Mouse (Mus musculus) forebrain, postnatal 0 days (tissue): ENCODE measurements at regions not wholly inside any gene's neighbourhood (a gene's known extent, or its start where the extent isn't known, plus 50 kb on each side); places are given as distances from the start of the nearest gene placed in this dataset.

Source experiments
- ATAC-seq: fragments of 200-750 bp; cut with Nextera tagmentation; 2 replicates; pipeline ENCODE4 v1.8.0; 2017; ENCODE audit warnings: mild to moderate bottlenecking, moderate library complexity
- DNase-seq: peaks from one replicate; pipeline ENCODE4 v3.0.0-alpha.2; 2015
- H3K27ac ChIP-seq: fragments of 300-500 bp; sonication (generic); 2 replicates; pipeline ENCODE4 v1.5.1; 2014; ENCODE audit warnings: low read depth, mild to moderate bottlenecking, antibody characterized with exemption, low read length, moderate library complexity, mixed read lengths
- H3K27me3 ChIP-seq: fragments of 300-500 bp; sonication (generic); 2 replicates; pipeline ENCODE4 v1.6.1; 2014; ENCODE audit warnings: mild to moderate bottlenecking, low read length, mixed read lengths; ENCODE audit not compliant: insufficient read depth
- H3K36me3 ChIP-seq: fragments of 300-500 bp; sonication (generic); 2 replicates; pipeline ENCODE4 v1.6.1; 2014; ENCODE audit warnings: mild to moderate bottlenecking, moderate library complexity; ENCODE audit not compliant: insufficient read depth
- H3K4me1 ChIP-seq: fragments of 300-500 bp; sonication (generic); 2 replicates; pipeline ENCODE4 v1.6.1; 2014; ENCODE audit warnings: antibody characterized with exemption; ENCODE audit not compliant: insufficient read depth
- H3K4me2 ChIP-seq: fragments of 300-500 bp; sonication (generic); 2 replicates; pipeline ENCODE4 v1.6.1; 2014; ENCODE audit warnings: low read depth, mild to moderate bottlenecking, moderate library complexity
- H3K4me3 ChIP-seq: fragments of 300-500 bp; sonication (generic); 2 replicates; pipeline ENCODE4 v1.5.1; 2014; ENCODE audit warnings: low read depth, low read length, mixed read lengths
- H3K9ac ChIP-seq: fragments of 300-500 bp; sonication (generic); 2 replicates; pipeline ENCODE4 v1.6.1; 2014; ENCODE audit warnings: mild to moderate bottlenecking
- H3K9me3 ChIP-seq: fragments of 300-500 bp; sonication (generic); 2 replicates; pipeline ENCODE4 v1.6.1; 2016; ENCODE audit warnings: low read length
- CTCF ChIP-seq: sonication (generic); IDR thresholded peaks from 2 replicates; pipeline ENCODE4 v1.5.1; 2016; ENCODE audit warnings: antibody characterized with exemption, control low read depth, low read depth
- WGBS: fragments of 180-500 bp; shearing (Covaris S2); extraction: QIAGEN DNeasy Blood & Tissue Kit; methylation state at CpG from one replicate; pipeline ENCODE4 v1.1.7; 2014; 5-methylcytosine and 5-hydroxymethylcytosine counted together

DNA sequence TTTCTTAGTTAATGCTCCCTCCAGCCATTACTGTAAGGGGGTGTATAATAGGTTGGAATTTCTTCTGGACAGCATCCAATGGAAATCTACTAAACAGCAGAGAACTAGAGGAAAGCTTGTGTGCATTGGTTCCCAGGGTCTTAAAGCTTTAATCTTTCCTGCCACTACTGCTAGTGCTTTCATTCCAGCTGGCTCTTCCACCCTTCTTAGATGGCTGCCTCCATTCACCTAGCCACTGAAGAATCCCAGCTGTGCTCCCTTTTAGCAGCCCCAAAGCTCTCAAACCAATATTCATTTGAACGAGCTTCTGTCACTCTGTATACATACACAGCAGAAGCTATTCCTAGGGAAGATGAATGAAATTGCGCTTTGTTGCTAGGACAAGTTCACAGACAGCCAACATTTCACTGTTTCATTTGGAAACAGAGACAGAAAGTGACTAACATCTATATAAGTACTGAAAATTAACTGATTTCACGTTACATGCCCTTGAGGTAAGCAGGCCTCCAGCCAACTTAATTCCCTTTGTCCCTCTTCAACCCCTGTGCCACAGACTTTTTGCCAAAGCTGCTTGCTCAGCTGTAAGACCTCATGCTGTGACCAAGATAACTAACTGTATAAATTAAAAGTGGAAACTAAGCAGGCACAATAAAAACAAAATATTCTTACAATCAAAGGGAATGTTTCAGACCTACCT lies 388.3 kb downstream of the Gm1140 start:
- Histone ChIP-seq H3K27ac (no peak overlapping the region), H3K9ac (no peak overlapping the region), H3K4me1 (no peaks in the 10 kb centered on the region), H3K9me3 (no peaks in the 10 kb centered on the region), H3K4me2 (no peak overlapping the region), H3K36me3 (no peaks in the 10 kb centered on the region), H3K27me3 (no peaks in the 10 kb centered on the region), H3K4me3 (no peak overlapping the region)
- TF ChIP-seq CTCF = no peak
- WGBS = 26% methylated on average over 3 of the region's 3 CpGs
- DNase-seq (peak; percentile 5), ATAC-seq (no peak)

DNA sequence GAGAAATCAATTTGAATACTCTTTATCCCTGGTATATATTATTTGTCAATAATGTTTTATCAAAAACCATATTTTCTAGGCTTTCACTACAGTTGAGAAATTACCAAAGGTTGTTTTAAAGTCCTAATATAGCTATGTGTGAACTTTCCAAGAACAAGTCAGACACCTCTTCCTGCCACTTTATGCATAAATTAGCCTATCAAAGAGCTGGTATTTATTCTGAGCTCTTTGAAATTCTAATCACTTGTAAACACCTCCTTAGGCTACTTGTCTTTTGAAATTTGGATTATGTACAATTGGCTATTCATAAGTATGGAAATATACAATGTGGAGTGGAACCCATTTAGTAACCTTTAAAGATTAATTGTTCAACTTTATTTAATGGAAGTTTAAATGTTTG lies 409.5 kb downstream of the Gm1140 start:
- H3K9me3 ChIP-seq = no peaks in the 10 kb centered on the region
- no peak overlapping the region for H3K4me2 ChIP-seq
- no peak for DNase-seq
- TF ChIP-seq CTCF = no peak
- H3K27ac ChIP-seq = no peak overlapping the region
- no peaks in the 10 kb centered on the region for H3K27me3 ChIP-seq
- no peak overlapping the region for H3K9ac ChIP-seq
- no peaks in the 10 kb centered on the region for H3K36me3 ChIP-seq
- H3K4me3 ChIP-seq = no peak overlapping the region
- no peak for ATAC-seq
- H3K4me1 ChIP-seq = no peaks in the 10 kb centered on the region

- Histone ChIP-seq H3K4me2 (no peak overlapping the region), H3K27me3 (no peaks in the 10 kb centered on the region), H3K27ac (no peak overlapping the region), H3K36me3 (no peaks in the 10 kb centered on the region), H3K4me3 (no peak overlapping the region), H3K9me3 (no peaks in the 10 kb centered on the region), H3K9ac (no peak overlapping the region), H3K4me1 (no peaks in the 10 kb centered on the region)
- DNase-seq (no peak), ATAC-seq (no peak)
- 21% methylated on average over 2 of the region's 2 CpGs for WGBS
- no peak for TF ChIP-seq CTCF
These were observed 409.9 kb downstream of the Gm1140 start for GRCm38 (mm10) chrX:67283460-67283859.

DNA sequence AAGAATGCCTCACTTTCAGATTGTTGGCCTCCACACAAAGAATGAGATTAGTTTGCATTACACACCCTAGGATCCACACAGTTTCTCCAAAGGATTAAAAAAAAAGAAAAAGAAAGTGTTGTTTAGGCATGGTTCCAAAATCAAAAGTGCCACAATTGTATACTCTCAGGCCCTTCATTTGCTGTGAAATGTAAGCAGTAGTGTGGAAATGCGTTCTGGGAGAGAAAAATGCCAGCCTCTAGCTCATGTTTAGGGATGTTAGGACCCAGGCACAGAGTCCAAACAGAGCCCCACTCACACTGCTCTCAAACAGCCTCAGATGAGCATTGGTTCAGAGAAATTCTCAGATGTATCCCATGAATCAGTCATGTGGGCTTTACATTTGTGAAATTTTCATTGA lies 410.4 kb downstream of the Gm1140 start:
- DNase-seq = peak; percentile 0
- Histone ChIP-seq H3K4me3 (no peak overlapping the region), H3K36me3 (no peaks in the 10 kb centered on the region), H3K4me1 (no peaks in the 10 kb centered on the region), H3K9me3 (no peaks in the 10 kb centered on the region), H3K9ac (no peak overlapping the region), H3K4me2 (no peak overlapping the region), H3K27me3 (no peaks in the 10 kb centered on the region), H3K27ac (no peak overlapping the region)
- 26% methylated on average over 1 of the region's 1 CpGs for WGBS
- no peak for ATAC-seq
- no peak for TF ChIP-seq CTCF

DNA sequence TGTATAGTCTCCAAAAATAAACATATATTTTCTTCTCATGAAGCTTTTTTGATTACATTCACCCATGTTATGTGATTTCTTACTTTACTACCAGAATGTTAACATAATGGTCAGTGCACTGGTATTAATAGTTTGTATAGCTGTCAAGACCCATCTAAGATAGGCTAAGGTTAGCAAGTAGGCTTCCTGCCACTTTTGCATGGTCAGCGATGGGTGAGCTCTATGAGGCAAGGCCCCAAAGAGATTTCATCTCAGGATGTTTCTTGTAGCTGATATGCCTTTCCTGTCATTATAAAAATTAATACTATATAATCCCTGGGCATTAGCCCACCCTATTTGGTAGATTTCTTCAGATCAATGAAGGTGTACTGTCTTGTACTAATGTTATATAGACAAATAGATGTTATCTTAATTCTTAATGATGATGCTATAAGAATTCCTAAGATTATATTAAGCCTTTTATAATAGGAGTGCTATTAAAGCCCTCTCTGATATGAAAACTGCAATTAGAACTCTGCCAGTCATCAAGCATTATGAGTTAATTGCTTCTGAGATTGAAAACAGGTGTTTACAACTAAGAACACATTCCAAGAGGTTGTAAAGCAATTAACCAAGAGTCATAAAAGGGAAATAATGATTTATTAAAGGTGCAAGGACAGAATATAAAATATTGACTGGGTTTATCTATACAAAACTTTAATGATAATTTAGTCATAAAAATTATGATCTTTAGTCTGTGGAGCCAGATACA lies 454.6 kb downstream of the Gm1140 start:
- Histone ChIP-seq H3K27me3 (no peaks in the 10 kb centered on the region), H3K9me3 (no peaks in the 10 kb centered on the region), H3K27ac (no peak overlapping the region), H3K4me1 (no peaks in the 10 kb centered on the region), H3K4me2 (no peak overlapping the region), H3K36me3 (no peaks in the 10 kb centered on the region), H3K4me3 (no peak overlapping the region), H3K9ac (no peak overlapping the region)
- no peak for TF ChIP-seq CTCF
- 74% methylated on average over 1 of the region's 1 CpGs for WGBS
- ATAC-seq = no peak
- DNase-seq = no peak

DNA sequence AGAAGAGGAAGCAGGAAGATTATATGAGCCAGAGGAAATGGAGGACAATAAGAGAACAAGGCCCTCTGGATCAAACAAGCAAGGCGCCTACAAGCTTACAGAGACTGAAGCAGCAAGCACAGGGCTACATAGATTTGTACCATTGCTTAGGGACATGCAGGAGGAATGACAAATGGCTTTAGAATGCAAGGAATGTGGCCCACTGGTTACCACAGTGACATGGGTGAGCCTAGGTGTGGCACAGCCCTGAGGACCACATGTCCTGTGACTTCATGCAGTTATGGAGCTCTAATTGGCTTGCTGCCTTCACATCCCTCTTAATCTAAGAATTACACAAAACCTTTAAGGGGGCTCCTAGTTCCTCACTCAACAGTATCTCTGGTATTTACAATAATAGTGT lies 483.1 kb downstream of the Gm1140 start:
- no peak overlapping the region for H3K27ac ChIP-seq

More for the DNA sequence above, 483.1 kb downstream of the Gm1140 start:
- Histone ChIP-seq H3K27me3 (no peaks in the 10 kb centered on the region), H3K4me2 (no peak overlapping the region), H3K4me3 (no peak overlapping the region), H3K9me3 (no peaks in the 10 kb centered on the region), H3K9ac (no peak overlapping the region), H3K4me1 (no peaks in the 10 kb centered on the region), H3K36me3 (no peaks in the 10 kb centered on the region)
- TF ChIP-seq CTCF = no peak
- DNase-seq = no peak
- WGBS = 75% methylated on average over 1 of the region's 1 CpGs
- ATAC-seq = no peak
